Mouse (Mus musculus): ENCODE results near the gene Tsacc. TPM values are rescaled to one million over a fixed set of nuclear protein-coding genes. Genes with fewer than 3 reads are reported as not detected.

Tsacc gene
- polyA plus RNA-seq, 1 experiment from 2014 or later = 12.5 TPM

GRCm38 (mm10) chr3:88248406-88248805 lies 48.4 kb downstream of the Tsacc start:
- Histone ChIP-seq H3K4me3 (no peak overlapping the region), H3K4me1 (replicated peaks) (peaks cover 8% of the 10 kb centered on the region), H3K9ac (0 out of 2 replicates have a peak overlapping the region, but pooled peaks have one; percentile 12), H3K27me3 (peaks cover 13% of the 10 kb centered on the region), H3K36me3 (no peaks in the 10 kb centered on the region), H3K4me2 (no peak overlapping the region), H3K9me3 (no peaks in the 10 kb centered on the region), H3K27ac (replicated peaks) (no peak overlapping the region)
- ATAC-seq (ENCODE audit: low read depth) = no peak
- WGBS = 67% methylated on average over 11 of the region's 11 CpGs

GRCm38 (mm10) chr3:88247666-88248065 lies 49.1 kb downstream of the Tsacc start:
- WGBS = 56% methylated on average over 9 of the region's 9 CpGs
- no peak overlapping the region for H3K4me2 ChIP-seq
- H3K4me3 ChIP-seq = no peak overlapping the region
- H3K9me3 ChIP-seq = no peaks in the 10 kb centered on the region
- no peak overlapping the region for H3K9ac ChIP-seq
- H3K4me1 ChIP-seq (replicated peaks) = peaks cover 15% of the 10 kb centered on the region
- H3K27me3 ChIP-seq = peaks cover 12% of the 10 kb centered on the region
- H3K27ac ChIP-seq (replicated peaks) = no peak overlapping the region
- no peak for ATAC-seq (ENCODE audit: low read depth)
- H3K36me3 ChIP-seq = no peaks in the 10 kb centered on the region

- Histone ChIP-seq H3K27ac (replicated peaks) (no peak overlapping the region), H3K9me3 (no peaks in the 10 kb centered on the region), H3K4me3 (no peak overlapping the region), H3K36me3 (no peaks in the 10 kb centered on the region), H3K9ac (no peak overlapping the region), H3K4me1 (replicated peaks) (peaks cover 32% of the 10 kb centered on the region), H3K27me3 (peaks cover 27% of the 10 kb centered on the region), H3K4me2 (no peak overlapping the region)
- WGBS = 19% methylated on average over 13 of the region's 13 CpGs
- ATAC-seq (ENCODE audit: low read depth) = no peak
These were observed 51.0 kb downstream of the Tsacc start for GRCm38 (mm10) chr3:88245811-88246210.

- 7% methylated on average over 2 of the region's 2 CpGs for WGBS
- H3K4me1 ChIP-seq (replicated peaks) = peaks cover 48% of the 10 kb centered on the region
- H3K4me3 ChIP-seq = no peak overlapping the region
- peaks cover 43% of the 10 kb centered on the region for H3K27me3 ChIP-seq
- H3K27ac ChIP-seq (replicated peaks) = 0 out of 2 replicates have a peak overlapping the region, but pooled peaks have one; percentile 74
- no peaks in the 10 kb centered on the region for H3K9me3 ChIP-seq
- 0 out of 2 replicates have a peak overlapping the region, but pooled peaks have one; percentile 52 for H3K9ac ChIP-seq
- H3K36me3 ChIP-seq = no peaks in the 10 kb centered on the region
- no peak overlapping the region for H3K4me2 ChIP-seq
- no peak for ATAC-seq (ENCODE audit: low read depth)
These were observed 52.7 kb downstream of the Tsacc start for GRCm38 (mm10) chr3:88244071-88244470.

- peak; percentile 50 for ATAC-seq (ENCODE audit: low read depth)
- H3K27me3 ChIP-seq = peaks cover 43% of the 10 kb centered on the region
- peak overlapping the region; percentile 36 for H3K4me2 ChIP-seq
- H3K9me3 ChIP-seq = no peaks in the 10 kb centered on the region
- 1% methylated on average over 13 of the region's 13 CpGs for WGBS
- H3K36me3 ChIP-seq = no peaks in the 10 kb centered on the region
- peak overlapping the region; percentile 98 for H3K27ac ChIP-seq (replicated peaks)
- H3K9ac ChIP-seq = peak overlapping the region; percentile 52
- H3K4me1 ChIP-seq (replicated peaks) = peaks cover 64% of the 10 kb centered on the region
- H3K4me3 ChIP-seq = 0 out of 2 replicates have a peak overlapping the region, but pooled peaks have one; percentile 0
These were observed 54.3 kb downstream of the Tsacc start for GRCm38 (mm10) chr3:88242531-88242930.

- Histone ChIP-seq H3K27ac (replicated peaks) (peak overlapping the region; percentile 98), H3K27me3 (peaks cover 43% of the 10 kb centered on the region), H3K4me3 (peak overlapping the region; percentile 25), H3K4me2 (peak overlapping the region; percentile 50), H3K9ac (peak overlapping the region; percentile 58), H3K9me3 (no peaks in the 10 kb centered on the region), H3K4me1 (replicated peaks) (peaks cover 77% of the 10 kb centered on the region), H3K36me3 (no peaks in the 10 kb centered on the region)
- WGBS = 1% methylated on average over 48 of the region's 48 CpGs
- peak; percentile 27 for ATAC-seq (ENCODE audit: low read depth)
These were observed 55.6 kb downstream of the Tsacc start for GRCm38 (mm10) chr3:88241045-88241786.

GRCm38 (mm10) chr3:88239446-88239845 lies 57.4 kb downstream of the Tsacc start:
- Histone ChIP-seq H3K36me3 (no peaks in the 10 kb centered on the region), H3K9ac (peak overlapping the region; percentile 58; the same call in 1 of the 2 replicates), H3K27ac (replicated peaks) (peak overlapping the region; percentile 98), H3K4me3 (no peak overlapping the region), H3K9me3 (no peaks in the 10 kb centered on the region), H3K27me3 (peaks cover 33% of the 10 kb centered on the region), H3K4me2 (peak overlapping the region; percentile 13; the same call in 1 of the 2 replicates), H3K4me1 (replicated peaks) (peaks cover 89% of the 10 kb centered on the region)
- 57% methylated on average over 4 of the region's 4 CpGs for WGBS
- no peak; the same call in 1 of the 2 replicates for ATAC-seq (ENCODE audit: low read depth)

- Histone ChIP-seq H3K4me2 (peak overlapping the region; percentile 13; the same call in 1 of the 2 replicates), H3K9ac (0 out of 2 replicates have a peak overlapping the region, but pooled peaks have one; percentile 58), H3K36me3 (no peaks in the 10 kb centered on the region), H3K27me3 (peaks cover 30% of the 10 kb centered on the region), H3K9me3 (no peaks in the 10 kb centered on the region), H3K4me3 (no peak overlapping the region), H3K4me1 (replicated peaks) (peaks cover 94% of the 10 kb centered on the region), H3K27ac (replicated peaks) (peak overlapping the region; percentile 98)
- ATAC-seq (ENCODE audit: low read depth) = peak; percentile 70
- whole genome bisulfite sequencing = 22% methylated on average over 8 of the region's 8 CpGs
These were observed 57.9 kb downstream of the Tsacc start for GRCm38 (mm10) chr3:88238866-88239391.

GRCm38 (mm10) chr3:88237556-88238194 lies 59.1 kb downstream of the Tsacc start:
- H3K9me3 ChIP-seq = no peaks in the 10 kb centered on the region
- no peak for ATAC-seq (ENCODE audit: low read depth)
- WGBS = 9% methylated on average over 10 of the region's 10 CpGs
- peaks cover 30% of the 10 kb centered on the region for H3K27me3 ChIP-seq
- no peak overlapping the region for H3K4me2 ChIP-seq
- H3K4me1 ChIP-seq (replicated peaks) = peaks cover 95% of the 10 kb centered on the region
- peak overlapping the region; percentile 98 for H3K27ac ChIP-seq (replicated peaks)
- H3K36me3 ChIP-seq = no peaks in the 10 kb centered on the region
- H3K9ac ChIP-seq = no peak overlapping the region
- no peak overlapping the region for H3K4me3 ChIP-seq

GRCm38 (mm10) chr3:88237161-88237555 lies 59.6 kb downstream of the Tsacc start:
- no peak overlapping the region for H3K9ac ChIP-seq
- H3K4me2 ChIP-seq = no peak overlapping the region
- no peak for ATAC-seq (ENCODE audit: low read depth)
- peak overlapping the region; percentile 98 for H3K27ac ChIP-seq (replicated peaks)
- H3K36me3 ChIP-seq = no peaks in the 10 kb centered on the region
- no peaks in the 10 kb centered on the region for H3K9me3 ChIP-seq
- no peak overlapping the region for H3K4me3 ChIP-seq
- H3K4me1 ChIP-seq (replicated peaks) = peaks cover 96% of the 10 kb centered on the region
- WGBS = 15% methylated on average over 6 of the region's 6 CpGs
- H3K27me3 ChIP-seq = peaks cover 28% of the 10 kb centered on the region

- Histone ChIP-seq H3K9ac (0 out of 2 replicates have a peak overlapping the region, but pooled peaks have one; percentile 13), H3K36me3 (no peaks in the 10 kb centered on the region), H3K4me1 (replicated peaks) (peaks cover 96% of the 10 kb centered on the region), H3K27ac (replicated peaks) (peak overlapping the region; percentile 98), H3K9me3 (no peaks in the 10 kb centered on the region), H3K4me2 (no peak overlapping the region), H3K27me3 (peaks cover 14% of the 10 kb centered on the region), H3K4me3 (no peak overlapping the region)
- ATAC-seq (ENCODE audit: low read depth) = no peak
- WGBS = 21% methylated on average over 2 of the region's 2 CpGs
These were observed 61.2 kb downstream of the Tsacc start for GRCm38 (mm10) chr3:88235616-88236015.

- H3K27ac ChIP-seq (replicated peaks) = peak overlapping the region; percentile 98
- H3K9ac ChIP-seq = 0 out of 2 replicates have a peak overlapping the region, but pooled peaks have one; percentile 8
- ATAC-seq (ENCODE audit: low read depth) = no peak
These were observed 61.6 kb downstream of the Tsacc start for GRCm38 (mm10) chr3:88235216-88235615.

More at GRCm38 (mm10) chr3:88235216-88235615, 61.6 kb downstream of the Tsacc start:
- H3K4me3 ChIP-seq = no peak overlapping the region
- no peaks in the 10 kb centered on the region for H3K9me3 ChIP-seq
- H3K4me2 ChIP-seq = no peak overlapping the region
- peaks cover 2% of the 10 kb centered on the region; the same call in 1 of the 2 replicates for H3K36me3 ChIP-seq
- peaks cover 96% of the 10 kb centered on the region for H3K4me1 ChIP-seq (replicated peaks)
- peaks cover 10% of the 10 kb centered on the region for H3K27me3 ChIP-seq
- 5% methylated on average over 3 of the region's 3 CpGs for WGBS
